Mouse (Mus musculus): ENCODE data around the gene Wdr54. TPM values are rescaled to one million over a fixed set of nuclear protein-coding genes. Genes with fewer than 3 reads are reported as not detected.

The Wdr54 gene
- total RNA-seq, 2 experiments from 2014 or later: 0.88 TPM; not detected in 1

DNA sequence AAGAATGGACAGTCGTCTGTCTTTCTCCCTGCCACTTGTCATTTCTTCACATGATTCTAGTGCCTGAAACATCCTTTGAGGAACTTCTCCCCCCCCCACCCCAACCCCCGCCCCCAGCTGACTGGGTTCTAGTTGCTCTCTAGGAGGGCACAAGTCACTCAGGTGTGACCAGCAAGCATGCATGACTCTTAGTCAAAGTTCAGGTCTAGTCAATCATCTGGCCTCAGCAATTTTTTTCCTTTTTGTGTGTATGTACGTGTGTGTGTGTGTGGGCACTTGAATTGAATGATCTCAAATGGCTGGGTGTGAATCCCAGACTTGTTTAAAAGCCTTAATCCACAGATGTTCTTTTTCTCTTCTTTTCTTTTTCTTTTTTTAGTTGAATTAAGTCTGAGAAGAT lies 22.0 kb downstream of the Wdr54 start:
- no peak for ATAC-seq (ENCODE audit: poor library complexity, severe bottlenecking)

DNA sequence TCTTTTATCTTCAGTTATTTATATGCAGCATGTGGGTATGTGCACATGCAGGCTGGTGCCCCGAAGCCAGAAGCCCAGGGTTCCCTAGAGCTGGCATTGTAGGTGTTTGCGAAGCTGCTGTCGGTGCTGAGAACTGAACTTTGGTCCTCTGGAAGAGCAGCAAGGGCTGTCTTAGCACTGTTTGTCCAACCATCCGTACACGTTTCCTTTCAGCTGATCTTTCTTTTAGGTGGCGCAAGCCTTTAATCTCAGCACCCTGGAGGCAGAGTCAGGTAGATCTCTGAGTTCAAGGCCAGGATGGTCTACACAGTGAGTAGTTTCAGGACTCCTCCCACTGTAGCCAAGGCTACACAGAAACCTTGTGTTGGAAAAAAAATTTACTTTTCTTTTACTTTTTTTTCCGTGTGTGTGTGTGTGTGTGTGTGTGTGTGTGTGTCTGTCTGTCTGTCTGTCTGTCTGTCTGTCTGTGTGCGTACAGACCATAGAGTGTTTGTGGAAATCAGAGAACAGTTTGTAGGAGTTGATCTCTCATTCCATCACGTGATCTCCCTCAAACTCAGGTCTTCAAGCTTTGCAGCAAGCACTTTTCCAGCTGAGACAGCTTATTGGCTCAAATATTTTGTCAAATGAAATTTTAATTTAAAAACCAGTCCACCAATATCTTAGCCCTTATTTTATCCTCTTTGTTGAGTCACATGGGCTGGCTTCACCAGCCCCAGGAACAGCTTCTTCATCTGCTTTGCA lies 23.8 kb downstream of the Wdr54 start:
- no peak for ATAC-seq (ENCODE audit: poor library complexity, severe bottlenecking)

GRCm38 (mm10) chr6:83131469-83132034 lies 24.6 kb downstream of the Wdr54 start:
- peak; percentile 93 for ATAC-seq (ENCODE audit: poor library complexity, severe bottlenecking)

DNA sequence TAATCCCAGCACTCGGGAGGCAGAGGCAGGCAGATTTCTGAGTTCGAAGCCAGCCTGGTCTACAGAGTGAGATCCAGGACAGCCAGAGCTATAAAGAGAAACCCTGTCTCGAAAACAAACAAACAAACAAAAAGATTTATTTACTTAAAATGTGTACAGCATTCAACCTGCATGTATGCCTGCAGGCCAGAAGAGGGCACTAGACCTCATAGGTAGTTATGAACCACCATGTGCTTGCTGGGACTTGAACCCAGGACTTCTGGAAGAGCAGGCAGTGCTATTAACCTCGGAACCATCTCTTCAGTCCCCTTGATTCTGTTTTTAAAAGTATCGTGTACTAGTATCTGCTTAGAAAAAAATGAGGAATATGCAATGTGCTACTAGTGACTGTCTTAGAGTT lies 28.8 kb downstream of the Wdr54 start:
- ATAC-seq (ENCODE audit: poor library complexity, severe bottlenecking): no peak

DNA sequence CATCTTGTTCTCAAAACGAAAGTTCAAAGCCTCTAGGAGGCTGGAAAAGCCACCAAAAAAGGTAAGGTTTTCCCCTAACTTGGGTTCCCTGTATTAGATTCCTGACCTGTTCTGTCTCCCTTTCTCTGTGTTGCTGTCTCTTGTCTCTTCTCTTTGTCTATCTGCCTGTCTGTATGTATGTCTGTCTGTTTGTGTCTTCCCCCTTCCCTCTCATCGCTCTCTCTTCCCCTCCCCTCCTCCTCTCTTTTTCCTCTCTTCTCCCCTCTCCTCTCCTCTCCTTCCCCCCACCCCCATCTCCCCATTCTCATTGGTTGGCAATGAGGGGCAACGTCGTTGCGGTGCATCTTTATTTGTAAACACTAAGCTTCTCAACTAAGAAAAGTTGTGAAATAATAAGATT lies 30.9 kb downstream of the Wdr54 start, which contains the start of gene Ino80b:
Ino80b (minus strand) TSS at position 101 of the 400 bp plus-strand sequence.
- ATAC-seq (ENCODE audit: poor library complexity, severe bottlenecking): no peak

- peak; percentile 59 for ATAC-seq (ENCODE audit: poor library complexity, severe bottlenecking)
Measured at GRCm38 (mm10) chr6:83124851-83125312, 31.3 kb downstream of the Wdr54 start.

- no peak for ATAC-seq (ENCODE audit: poor library complexity, severe bottlenecking)
Measured at GRCm38 (mm10) chr6:83122961-83123360, 33.2 kb downstream of the Wdr54 start.

DNA sequence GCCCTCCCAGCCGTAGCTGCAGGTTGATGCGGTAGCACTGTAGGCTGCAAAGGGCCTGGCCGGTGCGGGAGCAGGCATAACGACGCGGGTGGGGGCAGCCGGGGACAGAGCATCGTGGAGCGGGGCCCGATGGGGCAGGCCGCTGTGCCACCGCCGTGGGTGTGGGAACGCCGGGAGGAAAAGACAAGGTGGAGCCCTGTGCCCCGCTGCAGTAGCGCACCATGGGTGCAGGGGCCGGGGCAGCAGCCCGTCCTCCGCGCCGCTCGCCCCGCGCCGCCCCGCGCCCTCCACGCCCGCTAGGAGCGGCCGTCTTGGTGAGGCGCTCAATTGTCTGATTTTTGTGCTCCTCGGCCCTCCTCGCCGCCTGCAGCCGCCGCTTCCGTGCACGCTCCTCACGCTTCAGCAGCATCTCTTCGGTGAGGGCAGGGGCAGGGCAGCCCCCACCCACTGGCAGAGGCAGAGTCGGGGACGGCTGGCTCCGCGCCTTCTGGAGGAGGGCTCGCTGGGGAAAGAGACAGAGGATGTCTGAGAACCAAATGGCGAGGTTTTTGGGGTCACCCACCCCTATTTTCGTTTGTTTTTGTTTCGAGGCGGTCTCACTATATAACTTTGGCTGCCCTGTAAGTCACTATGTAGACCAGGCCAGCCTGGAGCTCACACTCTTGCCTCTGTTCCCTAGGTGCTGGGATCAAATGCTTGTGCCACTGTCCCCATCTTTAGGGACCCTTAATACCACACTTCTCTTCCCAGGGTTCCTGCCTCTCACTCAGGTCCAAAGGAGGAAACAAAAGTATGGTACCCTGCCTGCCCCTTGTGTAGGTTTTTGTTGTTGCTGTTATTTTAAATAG lies 34.1 kb downstream of the Wdr54 start:
- ATAC-seq (ENCODE audit: poor library complexity, severe bottlenecking): peak; percentile 30

DNA sequence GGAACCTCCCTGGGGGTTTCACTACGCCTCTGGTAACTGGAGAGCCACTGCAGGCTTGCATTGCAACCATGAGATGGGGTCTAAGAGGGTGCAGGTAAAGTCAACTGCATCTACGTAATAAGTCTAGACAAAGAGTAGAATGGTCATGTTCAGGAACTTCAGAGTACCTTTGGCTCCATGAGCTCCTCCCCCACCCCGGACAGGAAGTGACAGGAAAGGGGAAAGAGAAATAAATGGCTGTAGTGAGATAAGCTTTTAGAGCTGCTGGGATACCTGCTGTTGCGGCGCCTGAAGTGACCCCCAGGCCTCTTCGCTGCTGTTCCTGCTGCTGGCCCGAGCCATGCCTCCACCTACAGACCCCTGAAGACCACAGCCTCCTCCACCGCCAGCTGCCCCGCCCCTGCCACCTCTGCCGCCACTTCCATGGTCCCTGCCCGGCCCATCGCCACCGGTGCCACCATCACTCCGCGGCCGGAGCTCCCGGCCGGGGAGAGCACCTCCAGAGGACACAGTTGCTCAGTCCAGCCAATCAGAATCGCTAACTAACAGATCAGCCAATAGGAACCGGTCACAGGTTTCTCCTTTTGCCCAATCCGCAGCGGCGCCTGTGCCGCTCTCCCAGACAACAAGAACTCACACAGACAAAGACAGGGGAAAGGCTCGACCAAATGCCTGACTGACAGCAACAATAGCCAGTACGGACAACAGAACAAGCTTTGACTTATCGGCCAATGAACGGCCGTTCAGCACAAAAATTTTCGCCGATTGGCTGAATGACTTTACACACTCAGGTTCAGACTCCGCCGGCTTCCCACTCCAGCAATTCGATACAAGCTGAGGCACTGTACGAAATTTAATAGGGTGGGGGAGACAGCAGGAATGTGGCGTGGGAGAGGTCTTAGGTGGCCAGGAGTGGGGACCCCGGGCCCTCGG lies 35.0 kb downstream of the Wdr54 start, which contains the start of gene Wbp1:
Wbp1 (minus strand) TSS at position 630 of the 933 bp plus-strand sequence.
- ATAC-seq (ENCODE audit: poor library complexity, severe bottlenecking): peak; percentile 88

DNA sequence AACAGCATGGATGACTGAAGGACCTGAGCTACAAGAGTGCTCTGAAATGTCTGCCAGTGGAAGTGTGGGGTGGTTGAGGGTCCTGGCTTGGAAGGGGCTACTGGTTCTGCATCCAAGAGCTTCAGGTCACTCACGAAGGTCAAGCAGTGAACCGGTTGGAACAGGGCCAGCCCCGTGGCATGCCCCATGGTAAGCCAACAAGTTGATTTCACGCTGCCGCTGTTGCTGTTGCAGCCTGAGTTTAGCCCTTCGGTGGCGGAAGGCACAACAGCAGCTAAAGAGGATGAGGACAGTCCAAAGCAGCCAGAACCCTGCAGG lies 36.5 kb downstream of the Wdr54 start:
- ATAC-seq (ENCODE audit: poor library complexity, severe bottlenecking): no peak

GRCm38 (mm10) chr6:83118825-83119733 lies 37.1 kb downstream of the Wdr54 start:
- ATAC-seq (ENCODE audit: poor library complexity, severe bottlenecking): no peak

- ATAC-seq (ENCODE audit: poor library complexity, severe bottlenecking): no peak
Measured at GRCm38 (mm10) chr6:83118369-83118768, 37.8 kb downstream of the Wdr54 start.

- ATAC-seq (ENCODE audit: poor library complexity, severe bottlenecking): no peak
Measured at GRCm38 (mm10) chr6:83117616-83118015, 38.6 kb downstream of the Wdr54 start.

DNA sequence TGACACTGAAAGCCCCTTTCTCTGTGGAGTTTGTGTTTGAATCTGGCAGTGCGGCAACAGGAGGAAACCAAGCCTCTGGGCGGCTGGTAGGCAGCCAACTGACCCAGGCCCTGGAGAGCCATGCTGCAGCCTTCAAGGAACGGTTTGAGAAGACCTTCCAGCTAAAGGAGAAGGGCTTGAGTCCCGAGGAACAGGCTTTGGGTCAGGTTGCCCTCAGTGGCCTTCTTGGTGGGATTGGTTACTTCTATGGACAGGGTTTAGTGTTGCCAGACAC lies 39.1 kb downstream of the Wdr54 start:
- ATAC-seq (ENCODE audit: poor library complexity, severe bottlenecking): no peak

DNA sequence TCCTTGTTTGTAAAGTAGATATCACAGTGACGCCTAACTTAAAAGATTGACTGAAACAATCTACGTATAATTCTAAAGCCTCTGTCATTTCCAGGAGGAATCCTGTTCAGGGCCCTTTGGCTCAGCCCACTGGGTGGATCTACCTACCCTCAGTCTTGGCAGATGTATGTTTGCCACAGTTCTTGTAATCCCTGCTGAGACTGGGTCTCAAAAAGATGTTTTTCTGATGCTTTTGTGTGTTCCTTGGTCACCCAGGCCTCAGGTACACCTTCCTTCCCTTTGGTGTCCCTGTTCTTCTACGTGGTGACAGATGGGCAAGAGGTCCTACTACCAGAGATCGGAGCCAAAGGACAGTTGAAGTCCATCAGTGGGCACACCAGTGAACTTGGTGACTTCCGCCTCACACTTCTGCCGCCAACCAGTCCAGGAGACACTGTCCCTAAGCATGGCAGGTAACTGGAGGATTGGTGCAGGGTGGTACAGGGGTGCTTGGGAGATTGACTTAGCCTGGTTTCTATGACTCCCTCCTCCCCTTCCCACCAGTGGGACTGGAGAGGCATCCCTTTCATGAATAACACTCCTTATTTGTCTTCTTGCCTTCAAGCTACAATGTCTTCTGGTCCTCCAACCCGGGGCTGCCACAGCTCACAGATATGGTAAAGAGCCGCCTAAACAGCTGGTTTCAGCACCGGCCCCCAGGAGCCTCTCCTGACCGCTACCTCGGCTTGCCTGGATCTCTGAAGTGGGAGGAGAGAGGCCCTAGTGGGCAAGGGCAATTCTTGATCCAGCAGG lies 39.6 kb downstream of the Wdr54 start:
- no peak for ATAC-seq (ENCODE audit: poor library complexity, severe bottlenecking)

- peak; percentile 21 for ATAC-seq (ENCODE audit: poor library complexity, severe bottlenecking)
Measured at GRCm38 (mm10) chr6:83115682-83116372, 40.4 kb downstream of the Wdr54 start.

DNA sequence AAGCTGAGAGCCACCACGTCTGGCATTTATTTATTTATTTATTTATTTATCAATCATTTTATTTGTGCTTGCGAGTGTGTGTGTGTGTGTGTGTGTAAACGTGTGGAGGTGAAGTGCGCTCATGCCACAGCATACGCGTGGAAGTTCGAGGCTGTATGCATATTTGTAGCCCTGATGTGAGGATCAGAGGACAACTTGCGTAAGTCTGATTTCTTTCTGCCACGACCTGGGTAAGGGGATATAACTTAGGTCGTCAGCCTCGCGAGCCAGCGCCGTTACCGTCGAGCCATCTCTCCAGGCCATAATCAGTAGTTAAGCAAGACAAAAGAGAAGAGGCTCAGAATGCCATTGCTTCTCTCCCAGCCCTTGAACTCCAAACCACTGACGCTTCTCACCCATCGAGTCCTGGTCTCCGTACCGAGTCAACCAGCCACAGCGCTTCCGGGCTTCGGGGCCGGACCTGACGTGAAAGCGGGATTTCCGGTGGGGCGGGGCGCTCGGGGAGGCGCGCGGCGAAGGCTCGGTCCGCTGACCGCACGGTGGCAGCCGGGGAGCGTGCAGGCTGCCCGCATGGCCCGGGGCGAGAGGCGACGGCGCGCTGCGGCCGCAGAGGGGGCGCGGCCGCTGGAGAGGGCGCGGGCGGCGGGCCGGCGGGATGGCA lies 41.1 kb downstream of the Wdr54 start, which contains the start of gene Mogs:
Mogs (plus strand) TSS at position 486 of the 661 bp plus-strand sequence.
- ATAC-seq (ENCODE audit: poor library complexity, severe bottlenecking): peak; percentile 98

All from megakaryocyte, adult 5-6 weeks (primary cell).